Mouse (Mus musculus) liver, postnatal 0 days (tissue): ENCODE measurements at regions not wholly inside any gene's neighbourhood (a gene's known extent, or its start where the extent isn't known, plus 50 kb on each side); places are given as distances from the start of the nearest gene placed in this dataset.

ENCODE experiments used
- ATAC-seq: fragments of 200-750 bp; cut with Nextera tagmentation; 2 replicates; pipeline ENCODE4 v1.8.0; 2017; ENCODE audit warnings: mild to moderate bottlenecking, moderate library complexity
- DNase-seq: peaks from one replicate; pipeline ENCODE4 v3.0.0-alpha.2; 2016
- H3K27ac ChIP-seq: fragments of 300-500 bp; sonication (generic); 2 replicates; pipeline ENCODE4 v1.5.1; 2014; ENCODE audit warnings: antibody characterized with exemption, moderate library complexity, mild to moderate bottlenecking, low read depth
- H3K27me3 ChIP-seq: fragments of 300-500 bp; sonication (generic); 2 replicates; pipeline ENCODE4 v1.6.1; 2014; ENCODE audit warnings: low read length, control low read depth, mixed read lengths; ENCODE audit not compliant: insufficient read depth
- H3K36me3 ChIP-seq: fragments of 300-500 bp; sonication (generic); replicated peaks from 2 replicates; pipeline ENCODE4 v1.6.1; 2014; ENCODE audit warnings: mild to moderate bottlenecking, control low read depth, low read length, moderate library complexity, mixed read lengths; ENCODE audit not compliant: insufficient read depth
- H3K4me1 ChIP-seq: fragments of 300-500 bp; sonication (generic); 2 replicates; pipeline ENCODE4 v1.6.1; 2014; ENCODE audit warnings: antibody characterized with exemption, mild to moderate bottlenecking, control low read depth; ENCODE audit not compliant: insufficient read depth
- H3K4me2 ChIP-seq: fragments of 300-500 bp; sonication (generic); 2 replicates; pipeline ENCODE4 v1.6.1; 2014; ENCODE audit warnings: low read depth, mild to moderate bottlenecking, low read length, moderate library complexity, mixed read lengths
- H3K4me3 ChIP-seq: fragments of 300-500 bp; sonication (generic); 2 replicates; pipeline ENCODE4 v1.5.1; 2014; ENCODE audit warnings: low read depth, low read length
- H3K9ac ChIP-seq: fragments of 300-500 bp; sonication (generic); replicated peaks from 2 replicates; pipeline ENCODE4 v1.6.1; 2014; ENCODE audit warnings: mild to moderate bottlenecking, moderate library complexity
- H3K9me3 ChIP-seq: fragments of 300-500 bp; sonication (generic); 2 replicates; pipeline ENCODE4 v1.6.1; 2016; ENCODE audit warnings: mild to moderate bottlenecking, control low read depth, low read length, mixed read lengths
- CTCF ChIP-seq: sonication (generic); IDR thresholded peaks from 2 replicates; pipeline ENCODE4 v1.5.1; 2016; ENCODE audit warnings: antibody characterized with exemption, low read depth
- EP300 ChIP-seq: IDR thresholded peaks from 2 replicates; pipeline ENCODE4 v1.6.1; 2016; ENCODE audit warnings: antibody characterized with exemption, low read depth, mild to moderate bottlenecking
- WGBS: fragments of 180-500 bp; shearing (Covaris S2); extraction: QIAGEN DNeasy Blood & Tissue Kit; methylation state at CpG from one replicate; pipeline ENCODE4 v1.1.7; 2014; ENCODE audit not compliant: insufficient replicate concordance; 5-methylcytosine and 5-hydroxymethylcytosine counted together

DNA sequence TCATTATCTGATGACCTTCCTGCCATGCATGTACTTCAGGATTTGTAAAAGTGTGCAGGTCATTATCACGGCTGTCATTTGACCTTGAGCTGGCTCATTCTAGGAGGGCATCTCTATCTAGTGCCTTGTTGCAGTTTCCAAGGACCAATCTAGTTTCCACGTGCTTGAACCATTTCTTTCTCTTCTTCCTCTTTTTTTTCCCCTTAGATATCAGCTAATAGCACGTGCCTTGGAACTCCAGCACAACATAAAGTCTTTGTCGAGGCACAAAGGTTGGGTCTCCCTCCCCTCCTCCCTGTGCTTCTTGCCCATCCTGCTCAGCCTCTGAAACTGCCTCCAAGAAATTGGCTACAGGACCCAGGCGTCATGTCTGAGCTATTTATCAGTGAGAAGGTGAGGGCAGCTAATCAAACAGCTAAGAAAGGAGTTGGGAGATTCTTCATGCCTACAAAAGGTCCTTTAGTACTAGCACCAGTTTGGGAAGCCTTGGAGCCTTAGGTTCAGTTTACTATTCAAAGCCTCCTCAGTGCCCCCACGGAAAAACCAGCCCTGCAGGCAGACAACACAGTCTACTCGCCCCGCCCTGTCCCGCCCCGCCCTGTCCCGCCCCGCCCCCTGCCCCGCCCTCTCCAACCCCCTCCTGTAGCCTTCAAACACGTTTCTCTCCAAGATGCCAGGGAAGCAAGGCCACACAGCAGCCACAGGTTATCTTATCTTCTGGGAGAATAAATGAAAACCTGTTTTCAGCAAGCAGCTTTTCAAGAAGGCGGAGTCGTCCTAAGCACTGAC lies 80.5 kb upstream of the Tapt1 start:
- no peak for ATAC-seq
- no peaks in the 10 kb centered on the region for H3K36me3 ChIP-seq
- no peaks in the 10 kb centered on the region for H3K9me3 ChIP-seq
- no peaks in the 10 kb centered on the region for H3K27me3 ChIP-seq
- DNase-seq, result no peak
- TF ChIP-seq EP300 (no peak), CTCF (no peak)
- WGBS, result 15% methylated on average over 16 of the region's 16 CpGs
- no peaks in the 10 kb centered on the region for H3K4me1 ChIP-seq
- H3K4me3 ChIP-seq, result no peak overlapping the region
- H3K9ac ChIP-seq, result no peak overlapping the region
- H3K27ac ChIP-seq, result no peak overlapping the region
- H3K4me2 ChIP-seq, result no peak overlapping the region

DNA sequence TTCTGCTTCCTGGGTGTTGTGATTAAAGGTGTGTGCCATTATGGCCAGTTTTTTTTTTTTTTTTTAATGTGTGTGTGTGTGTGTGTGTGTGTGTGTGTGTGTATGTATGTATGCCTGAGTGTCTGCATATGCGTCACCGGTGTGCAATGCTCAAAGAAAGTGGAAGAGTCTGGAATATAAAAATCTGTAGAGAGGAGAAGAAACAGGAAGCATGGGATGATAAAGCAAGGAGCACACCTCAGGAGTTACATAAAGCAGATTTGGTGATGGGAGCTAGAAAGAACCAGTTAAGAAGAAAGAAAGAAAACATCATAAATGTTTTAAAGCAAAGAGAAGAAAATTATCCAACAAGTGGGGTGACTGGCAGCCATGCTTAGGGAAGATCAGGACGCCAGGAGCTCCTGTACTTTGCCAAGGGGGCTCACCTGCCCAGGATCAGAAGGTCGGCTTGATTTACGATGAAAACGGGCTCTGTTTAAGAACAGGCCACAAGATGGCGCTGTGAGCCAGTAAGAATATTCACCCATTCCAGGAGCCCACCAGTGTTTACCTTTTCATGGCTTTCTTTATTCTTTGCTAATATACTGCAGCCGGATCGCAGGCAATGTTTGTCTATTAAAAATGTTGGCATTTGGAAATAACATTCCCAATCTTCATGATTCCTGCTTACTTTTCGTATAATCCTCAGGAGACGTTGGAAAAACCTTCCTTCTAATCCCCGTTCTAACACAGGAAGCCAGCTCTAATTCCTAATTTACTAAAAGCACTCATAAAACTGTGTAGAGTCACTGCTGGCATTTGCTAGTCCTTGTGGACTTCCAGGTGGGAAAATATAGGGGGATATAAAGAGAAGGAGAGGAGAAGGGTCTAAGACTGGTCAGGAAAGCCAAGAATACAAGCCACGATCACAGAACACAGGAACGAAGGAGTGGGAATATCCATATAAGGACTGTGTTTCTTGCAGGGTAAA lies 77.7 kb upstream of the Tapt1 start:
- WGBS, result 34% methylated on average over 14 of the region's 14 CpGs
- H3K36me3 ChIP-seq, result no peaks in the 10 kb centered on the region
- ATAC-seq, result no peak

DNA sequence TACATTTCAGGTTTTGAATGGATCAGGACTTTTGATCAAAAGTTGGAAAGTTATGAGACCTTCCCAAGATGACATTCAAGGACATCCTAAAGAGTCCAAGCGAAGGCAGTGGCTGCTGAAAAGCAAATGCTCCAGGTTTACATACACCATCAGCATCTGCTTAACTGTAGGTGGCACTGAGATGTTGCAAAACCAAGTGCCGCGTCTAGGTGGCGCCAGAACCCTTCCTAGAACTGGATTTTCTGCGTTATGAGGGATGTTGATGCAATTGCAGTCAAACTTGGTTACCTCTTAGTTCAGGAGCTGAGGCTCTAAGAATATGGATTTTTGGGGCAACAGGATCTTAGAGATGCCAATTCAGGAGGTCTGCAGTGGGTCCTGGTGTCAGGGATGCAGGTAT lies 58.0 kb upstream of the Tapt1 start:
- H3K4me1 ChIP-seq, result no peaks in the 10 kb centered on the region
- H3K4me3 ChIP-seq, result no peak overlapping the region
- no peak overlapping the region for H3K4me2 ChIP-seq
- H3K9me3 ChIP-seq, result no peaks in the 10 kb centered on the region
- no peak overlapping the region for H3K9ac ChIP-seq
- ATAC-seq, result no peak
- no peaks in the 10 kb centered on the region for H3K36me3 ChIP-seq
- TF ChIP-seq EP300, result no peak
- TF ChIP-seq CTCF, result peak; percentile 91
- no peaks in the 10 kb centered on the region for H3K27me3 ChIP-seq
- H3K27ac ChIP-seq, result no peak overlapping the region
- WGBS, result 11% methylated on average over 5 of the region's 5 CpGs
- DNase-seq, result peak; percentile 79

More for the DNA sequence above, 77.7 kb upstream of the Tapt1 start:
- Histone ChIP-seq H3K9ac (no peak overlapping the region), H3K27me3 (no peaks in the 10 kb centered on the region), H3K4me3 (no peak overlapping the region), H3K4me2 (no peak overlapping the region), H3K4me1 (no peaks in the 10 kb centered on the region), H3K9me3 (no peaks in the 10 kb centered on the region), H3K27ac (no peak overlapping the region)
- no peak for TF ChIP-seq EP300
- peak; percentile 82 for TF ChIP-seq CTCF
- DNase-seq, result peak; percentile 62
